Mouse (Mus musculus) liver, postnatal 0 days (tissue): ENCODE data around the gene Ccdc155.

ENCODE experiments used
- CTCF ChIP-seq: sonication (generic); IDR thresholded peaks from 2 replicates; pipeline ENCODE4 v1.5.1; 2016; ENCODE audit warnings: antibody characterized with exemption, low read depth
- EP300 ChIP-seq: IDR thresholded peaks from 2 replicates; pipeline ENCODE4 v1.6.1; 2016; ENCODE audit warnings: antibody characterized with exemption, low read depth, mild to moderate bottlenecking

GRCm38 (mm10) chr7:45182199-45182601, 22.5 kb downstream of the Ccdc155 start:
- TF ChIP-seq CTCF: no peak
- TF ChIP-seq EP300: no peak
